Mouse (Mus musculus): Measurements from ENCODE around the gene Armc6.

DNA sequence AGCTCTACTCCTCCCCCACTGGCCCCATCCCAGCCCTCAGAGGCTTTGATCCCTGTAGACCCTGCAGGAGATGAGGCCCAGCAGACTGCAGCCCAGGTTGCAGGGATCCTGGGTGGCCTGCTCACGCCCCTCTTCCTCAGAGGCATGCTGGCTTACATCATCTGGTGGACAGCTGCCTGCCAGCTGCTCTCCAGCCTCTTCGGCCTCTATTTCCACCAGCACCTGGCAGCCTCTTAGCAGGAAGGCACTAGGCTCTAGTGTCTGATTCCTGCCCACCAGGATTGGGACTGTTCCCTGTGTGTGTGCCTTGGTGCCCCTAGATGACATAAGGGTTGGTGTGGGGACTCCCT is 52.4 kb downstream of the Armc6 start:
- TF ChIP-seq POLR2A (IDR thresholded peaks at IDR 0.05; ENCODE audit: borderline replicate concordance, extremely low read depth, insufficient read depth, insufficient read length, poor library complexity, severe bottlenecking) (no peak), CTCF (IDR thresholded peaks at IDR 0.05; ENCODE audit: borderline replicate concordance, extremely low read depth, insufficient read depth, insufficient read length) (no peak)
